Mouse (Mus musculus) cortical plate, adult 2 months (tissue): ENCODE data around the gene Kifc5b.

Experiments used
- CTCF ChIP-seq: fragments of 200-500 bp; IDR thresholded peaks from 2 replicates; pipeline ENCODE4 v1.5.1; 2011; ENCODE audit warnings: mild to moderate bottlenecking, control low read depth, low read length; ENCODE audit not compliant: insufficient read depth; ENCODE audit errors: extremely low read depth
- POLR2A ChIP-seq: fragments of 200-500 bp; IDR thresholded peaks from 2 replicates; pipeline ENCODE4 v1.6.1; 2011; ENCODE audit warnings: mild to moderate bottlenecking, low read length, control low read depth; ENCODE audit not compliant: insufficient read depth; ENCODE audit errors: extremely low read depth

DNA sequence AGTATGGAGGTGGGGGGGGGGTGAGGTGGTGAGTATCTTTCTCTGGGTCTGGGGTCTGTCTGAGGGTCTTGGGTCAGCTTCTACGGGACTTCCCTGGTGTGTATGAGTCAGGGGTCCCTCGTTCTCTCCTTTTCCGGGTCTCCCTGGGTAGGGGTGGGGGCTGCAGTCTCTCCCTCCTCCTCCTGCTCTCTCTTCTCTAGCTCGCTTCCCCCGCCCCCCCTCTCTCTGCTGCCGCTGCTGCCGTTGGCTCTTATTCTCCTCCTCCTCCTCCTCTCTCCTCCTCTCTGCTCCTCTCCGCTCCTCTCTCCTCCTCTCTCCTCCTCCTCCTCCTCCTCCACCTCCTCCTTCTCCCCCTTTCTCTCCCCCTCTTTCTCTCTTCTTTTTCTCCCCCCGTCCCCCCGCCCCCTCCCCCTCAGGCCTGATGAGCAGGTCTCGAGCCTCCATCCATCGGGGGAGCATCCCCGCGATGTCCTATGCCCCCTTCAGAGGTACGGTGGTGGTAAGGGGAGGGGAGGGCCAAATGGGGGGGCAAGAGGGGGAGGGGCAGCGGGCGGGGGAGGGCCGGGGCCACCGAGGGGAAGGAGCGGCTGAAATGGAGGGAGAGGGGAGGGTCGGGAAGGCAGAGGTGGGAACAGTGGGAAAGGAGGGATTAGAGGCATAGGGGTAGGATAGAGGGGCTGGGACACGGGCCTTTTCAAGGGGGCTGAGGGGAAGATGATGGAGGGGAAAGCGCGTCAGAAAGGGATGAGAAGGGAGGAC, 24.3 kb downstream of the Kifc5b start, which contains the start of gene Syngap1:
- TF ChIP-seq CTCF (no peak), POLR2A (peak; percentile 62; the same call in 1 of the 2 replicates)
